Mouse (Mus musculus): ENCODE results near the gene Msrb3. TPM values are rescaled to one million over a fixed set of nuclear protein-coding genes. Genes with fewer than 3 reads are reported as not detected.

Msrb3 gene
- 1.5 and 1.7 TPM in 2 replicates for polyA plus RNA-seq (2015; fragmentation: Nextera tagmentation; extraction: Ambion mirVana)

- no peaks in the 10 kb centered on the region for H3K36me3 ChIP-seq
- peak within 1 kb of the TSS; percentile 48 for H3K9ac ChIP-seq (replicated peaks)
- peak within 1 kb of the TSS; percentile 53 for H3K4me3 ChIP-seq
- H3K27ac ChIP-seq (replicated peaks) = no peak within 1 kb of the TSS
- peaks cover 28% of the 10 kb centered on the region for H3K4me1 ChIP-seq
- ATAC-seq (replicated peaks) = peak; percentile 77
- WGBS = 3% methylated on average over 61 of the region's 64 CpGs
- H3K9me3 ChIP-seq = no peaks in the 10 kb centered on the region
- peak within 1 kb of the TSS; percentile 98 for H3K4me2 ChIP-seq (replicated peaks)
- peaks cover 22% of the 10 kb centered on the region; the same call in 1 of the 2 replicates for H3K27me3 ChIP-seq
These were observed at the start of gene Msrb3 for GRCm38 (mm10) chr10:120898785-120899762. Msrb3 (minus strand) TSS chr10:120899101.

- Histone ChIP-seq H3K27ac (replicated peaks) (no peak overlapping the region), H3K36me3 (no peaks in the 10 kb centered on the region), H3K4me2 (replicated peaks) (no peak overlapping the region), H3K4me1 (peaks cover 7% of the 10 kb centered on the region), H3K27me3 (no peaks in the 10 kb centered on the region), H3K4me3 (no peak overlapping the region), H3K9ac (replicated peaks) (no peak overlapping the region), H3K9me3 (no peaks in the 10 kb centered on the region)
- ATAC-seq (replicated peaks) = no peak
- WGBS = 87% methylated on average over 2 of the region's 2 CpGs
These were observed 49.6 kb upstream of the Msrb3 start for GRCm38 (mm10) chr10:120948461-120948860.

- ATAC-seq (replicated peaks) = no peak
- H3K9me3 ChIP-seq = no peaks in the 10 kb centered on the region
- H3K4me1 ChIP-seq = peaks cover 5% of the 10 kb centered on the region; the same call in 1 of the 2 replicates
- no peaks in the 10 kb centered on the region for H3K27me3 ChIP-seq
- no peak overlapping the region for H3K4me2 ChIP-seq (replicated peaks)
- H3K4me3 ChIP-seq = no peak overlapping the region
- H3K9ac ChIP-seq (replicated peaks) = no peak overlapping the region
- no peaks in the 10 kb centered on the region for H3K36me3 ChIP-seq
- no peak overlapping the region for H3K27ac ChIP-seq (replicated peaks)
- 91% methylated on average over 2 of the region's 2 CpGs for WGBS
These were observed 48.9 kb upstream of the Msrb3 start for GRCm38 (mm10) chr10:120947842-120948241.

- no peak for ATAC-seq (replicated peaks)
- WGBS = 78% methylated on average over 5 of the region's 5 CpGs
These were observed 47.9 kb upstream of the Msrb3 start for GRCm38 (mm10) chr10:120946847-120947246.

GRCm38 (mm10) chr10:120938904-120939208 lies 40.0 kb upstream of the Msrb3 start:
- 88% methylated on average over 2 of the region's 2 CpGs for WGBS
- Histone ChIP-seq H3K4me2 (replicated peaks) (no peak overlapping the region), H3K27me3 (no peaks in the 10 kb centered on the region), H3K36me3 (no peaks in the 10 kb centered on the region), H3K4me1 (no peaks in the 10 kb centered on the region), H3K9ac (replicated peaks) (no peak overlapping the region), H3K4me3 (no peak overlapping the region), H3K27ac (replicated peaks) (no peak overlapping the region), H3K9me3 (no peaks in the 10 kb centered on the region)
- ATAC-seq (replicated peaks) = no peak

More at GRCm38 (mm10) chr10:120946847-120947246, 47.9 kb upstream of the Msrb3 start:
- Histone ChIP-seq H3K4me3 (no peak overlapping the region), H3K9ac (replicated peaks) (no peak overlapping the region), H3K27me3 (no peaks in the 10 kb centered on the region), H3K4me1 (0 out of 2 replicates have a peak, but pooled peaks cover 5% of the 10 kb centered on the region), H3K4me2 (replicated peaks) (no peak overlapping the region), H3K9me3 (no peaks in the 10 kb centered on the region), H3K36me3 (no peaks in the 10 kb centered on the region), H3K27ac (replicated peaks) (no peak overlapping the region)

- Histone ChIP-seq H3K9ac (replicated peaks) (no peak overlapping the region), H3K9me3 (no peaks in the 10 kb centered on the region), H3K27me3 (no peaks in the 10 kb centered on the region), H3K27ac (replicated peaks) (no peak overlapping the region), H3K4me2 (replicated peaks) (no peak overlapping the region), H3K4me3 (no peak overlapping the region), H3K4me1 (no peaks in the 10 kb centered on the region), H3K36me3 (no peaks in the 10 kb centered on the region)
- ATAC-seq (replicated peaks) = no peak
- WGBS = 50% methylated on average over 19 of the region's 19 CpGs
These were observed 39.4 kb upstream of the Msrb3 start for GRCm38 (mm10) chr10:120938077-120938903.

- Histone ChIP-seq H3K4me1 (no peaks in the 10 kb centered on the region), H3K27ac (replicated peaks) (no peak overlapping the region), H3K36me3 (peaks cover 12% of the 10 kb centered on the region; the same call in 1 of the 2 replicates), H3K27me3 (no peaks in the 10 kb centered on the region), H3K4me3 (no peak overlapping the region), H3K9ac (replicated peaks) (no peak overlapping the region), H3K4me2 (replicated peaks) (no peak overlapping the region), H3K9me3 (no peaks in the 10 kb centered on the region)
- WGBS = 75% methylated on average over 7 of the region's 7 CpGs
- no peak for ATAC-seq (replicated peaks)
These were observed 30.6 kb upstream of the Msrb3 start for GRCm38 (mm10) chr10:120929536-120929935.

- ATAC-seq (replicated peaks) = no peak
- Histone ChIP-seq H3K9ac (replicated peaks) (no peak overlapping the region), H3K9me3 (no peaks in the 10 kb centered on the region), H3K36me3 (peaks cover 12% of the 10 kb centered on the region; the same call in 1 of the 2 replicates), H3K27me3 (no peaks in the 10 kb centered on the region), H3K4me3 (no peak overlapping the region), H3K27ac (replicated peaks) (no peak overlapping the region), H3K4me2 (replicated peaks) (no peak overlapping the region), H3K4me1 (no peaks in the 10 kb centered on the region)
- WGBS = 91% methylated on average over 5 of the region's 5 CpGs
These were observed 29.3 kb upstream of the Msrb3 start for GRCm38 (mm10) chr10:120928183-120928582.

GRCm38 (mm10) chr10:120926156-120926555 lies 27.3 kb upstream of the Msrb3 start:
- Histone ChIP-seq H3K9me3 (no peaks in the 10 kb centered on the region), H3K4me1 (no peaks in the 10 kb centered on the region), H3K27ac (replicated peaks) (no peak overlapping the region), H3K9ac (replicated peaks) (no peak overlapping the region), H3K4me3 (no peak overlapping the region), H3K36me3 (peaks cover 19% of the 10 kb centered on the region; the same call in 1 of the 2 replicates), H3K4me2 (replicated peaks) (no peak overlapping the region), H3K27me3 (no peaks in the 10 kb centered on the region)
- ATAC-seq (replicated peaks) = no peak
- 93% methylated on average over 8 of the region's 8 CpGs for WGBS

- H3K27ac ChIP-seq (replicated peaks) = no peak overlapping the region
- H3K36me3 ChIP-seq = peaks cover 19% of the 10 kb centered on the region; the same call in 1 of the 2 replicates
- 43% methylated on average over 2 of the region's 2 CpGs for WGBS
- H3K4me2 ChIP-seq (replicated peaks) = no peak overlapping the region
- no peak overlapping the region for H3K4me3 ChIP-seq
- H3K9me3 ChIP-seq = no peaks in the 10 kb centered on the region
- no peak overlapping the region for H3K9ac ChIP-seq (replicated peaks)
- H3K27me3 ChIP-seq = no peaks in the 10 kb centered on the region
- H3K4me1 ChIP-seq = no peaks in the 10 kb centered on the region
- ATAC-seq (replicated peaks) = no peak
These were observed 22.6 kb upstream of the Msrb3 start for GRCm38 (mm10) chr10:120921501-120921900.

- no peaks in the 10 kb centered on the region for H3K27me3 ChIP-seq
- 60% methylated on average over 11 of the region's 11 CpGs for WGBS
- H3K9ac ChIP-seq (replicated peaks) = no peak overlapping the region
- no peak overlapping the region for H3K4me3 ChIP-seq
- no peak overlapping the region for H3K4me2 ChIP-seq (replicated peaks)
- peaks cover 13% of the 10 kb centered on the region; the same call in 1 of the 2 replicates for H3K36me3 ChIP-seq
- no peak for ATAC-seq (replicated peaks)
- H3K9me3 ChIP-seq = no peaks in the 10 kb centered on the region
- no peak overlapping the region for H3K27ac ChIP-seq (replicated peaks)
- 0 out of 2 replicates have a peak, but pooled peaks cover under 1% of the 10 kb centered on the region for H3K4me1 ChIP-seq
These were observed 21.7 kb upstream of the Msrb3 start for GRCm38 (mm10) chr10:120920604-120921003.

- no peak for ATAC-seq (replicated peaks)
- Histone ChIP-seq H3K4me1 (0 out of 2 replicates have a peak, but pooled peaks cover 6% of the 10 kb centered on the region), H3K36me3 (no peaks in the 10 kb centered on the region), H3K9ac (replicated peaks) (no peak overlapping the region), H3K9me3 (no peaks in the 10 kb centered on the region), H3K4me3 (no peak overlapping the region), H3K27ac (replicated peaks) (no peak overlapping the region), H3K4me2 (replicated peaks) (no peak overlapping the region), H3K27me3 (no peaks in the 10 kb centered on the region)
- 90% methylated on average over 5 of the region's 5 CpGs for WGBS
These were observed 17.3 kb upstream of the Msrb3 start for GRCm38 (mm10) chr10:120916250-120916649.
